Mouse (Mus musculus): ENCODE data around the gene Gm9844. TPM values are rescaled to one million over a fixed set of nuclear protein-coding genes. Genes with fewer than 3 reads are reported as not detected.

The Gm9844 gene
- total RNA-seq, 1 experiment from 2014 or later, result 1.4 TPM

DNA sequence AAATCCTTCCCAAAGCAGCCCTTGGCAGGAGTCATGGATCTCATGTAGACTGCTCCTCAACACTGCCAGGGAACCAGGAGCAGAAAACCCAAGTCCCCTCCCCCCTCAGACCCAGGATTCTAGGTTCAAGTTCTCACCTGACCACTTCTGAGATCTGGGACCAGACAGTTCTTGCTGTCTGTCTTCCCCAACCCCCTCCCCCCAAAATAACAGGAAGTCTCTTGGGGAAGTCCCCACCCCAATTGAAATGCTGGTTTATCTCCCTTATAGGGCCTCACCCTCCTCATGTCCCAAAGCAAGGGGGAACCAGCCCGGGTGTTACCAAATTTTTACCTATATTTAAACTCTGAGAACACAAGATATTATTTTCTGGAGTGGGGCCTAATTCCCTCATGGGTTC is 39.8 kb downstream of the Gm9844 start:
- no peak for DNase-seq

DNA sequence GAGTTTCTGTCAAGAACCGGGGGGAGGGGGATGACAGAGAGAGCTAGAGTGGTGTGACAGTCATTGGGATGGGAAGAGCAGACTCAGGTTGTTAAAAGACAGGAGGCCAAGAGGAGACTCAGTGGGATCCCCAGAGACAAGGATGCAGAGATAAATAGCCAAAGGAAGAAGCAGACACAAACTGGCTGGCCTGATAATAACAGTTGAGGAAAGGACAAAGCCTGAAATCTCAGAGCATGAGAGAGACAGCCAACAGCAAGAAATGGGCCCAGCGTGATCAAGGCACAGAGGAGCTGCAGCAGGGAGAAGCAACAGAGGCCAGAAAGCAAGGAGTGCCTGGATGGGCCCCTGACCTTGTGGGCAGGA is 40.2 kb downstream of the Gm9844 start:
- no peak for DNase-seq

DNA sequence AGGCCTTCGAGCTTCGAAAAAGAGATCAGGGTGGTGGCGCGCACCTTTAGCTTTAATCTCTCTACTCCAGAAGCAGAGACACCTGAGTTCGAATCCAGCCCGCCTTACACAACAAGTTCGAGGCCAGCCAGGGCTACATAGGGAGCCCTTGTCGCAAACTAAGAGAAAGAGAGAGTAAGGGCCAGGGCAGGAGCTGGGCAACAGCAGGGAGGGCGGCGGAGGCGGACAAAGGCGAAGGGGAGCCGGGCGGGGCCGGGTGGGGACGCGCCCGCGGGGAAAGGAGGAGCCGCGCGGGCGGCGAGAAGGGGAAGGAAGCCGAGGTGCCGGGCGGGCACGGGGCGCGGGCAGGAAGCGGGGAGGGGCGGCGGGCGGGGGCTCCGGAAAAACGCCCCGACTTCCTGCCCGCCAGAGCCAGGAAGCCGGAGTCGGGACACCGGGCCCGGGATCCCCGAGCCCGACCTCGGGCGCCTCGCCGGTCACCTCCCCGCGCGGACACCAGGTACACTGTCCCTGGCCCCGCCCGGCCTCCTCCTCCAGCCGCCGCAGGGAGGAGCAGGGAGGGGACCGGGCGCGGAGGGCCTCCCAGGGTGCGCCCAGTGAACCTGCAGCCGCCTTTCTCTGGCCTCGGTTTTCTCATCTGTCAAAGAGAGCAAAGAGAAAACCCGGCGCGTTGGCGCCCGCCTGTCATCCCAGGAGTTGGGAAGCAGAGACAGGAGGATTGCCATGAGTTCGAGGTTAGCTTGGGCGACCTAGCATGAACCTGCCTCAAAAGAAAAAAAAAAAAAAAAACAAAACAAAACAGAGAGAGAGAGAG is 40.8 kb downstream of the Gm9844 start, which contains the start of gene Arhgef1:
Gene Arhgef1, plus strand, starts transcription at position 283 of the 814 bp plus-strand sequence.
- DNase-seq, result peak; percentile 84

DNA sequence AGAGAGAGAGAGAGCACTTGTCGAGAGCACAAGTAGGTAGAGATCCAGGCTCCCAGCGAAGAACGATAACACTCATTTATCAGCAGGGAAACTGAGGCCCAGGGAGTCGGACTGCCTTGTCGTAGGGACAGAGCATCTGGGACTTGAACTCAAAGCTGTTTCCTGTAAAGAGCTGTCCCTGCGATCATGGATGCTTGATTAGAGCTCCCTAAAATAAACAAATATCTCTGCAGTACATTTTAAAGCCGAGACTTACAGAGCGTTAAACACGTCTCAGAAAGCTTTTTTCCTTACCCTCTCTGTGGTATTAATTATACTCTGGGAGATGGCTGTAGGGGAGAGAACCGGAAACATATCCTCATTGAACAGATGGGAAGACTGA is 41.4 kb downstream of the Gm9844 start:
- DNase-seq, result no peak

DNA sequence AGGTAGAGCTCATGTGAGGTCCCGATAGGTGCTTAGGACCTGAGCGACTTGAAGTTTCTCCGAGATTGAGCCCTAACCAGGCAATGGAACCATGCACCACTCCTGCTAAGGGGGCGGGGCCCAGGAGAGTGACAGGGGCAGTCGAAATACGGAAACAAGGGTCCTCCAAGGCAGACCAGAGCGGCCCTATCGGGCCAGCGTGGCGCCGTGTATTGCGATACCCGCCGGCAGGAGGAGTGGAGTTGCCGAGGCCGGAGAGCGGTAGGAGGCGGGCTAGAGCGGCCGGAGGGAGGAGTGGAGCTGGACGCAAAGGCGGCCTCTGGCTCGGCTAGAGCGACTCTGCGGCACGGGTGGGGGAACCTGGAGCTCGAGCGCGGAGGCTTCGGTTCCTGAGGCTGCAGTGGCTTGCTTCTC is 42.1 kb downstream of the Gm9844 start:
- DNase-seq, result peak; percentile 99

DNA sequence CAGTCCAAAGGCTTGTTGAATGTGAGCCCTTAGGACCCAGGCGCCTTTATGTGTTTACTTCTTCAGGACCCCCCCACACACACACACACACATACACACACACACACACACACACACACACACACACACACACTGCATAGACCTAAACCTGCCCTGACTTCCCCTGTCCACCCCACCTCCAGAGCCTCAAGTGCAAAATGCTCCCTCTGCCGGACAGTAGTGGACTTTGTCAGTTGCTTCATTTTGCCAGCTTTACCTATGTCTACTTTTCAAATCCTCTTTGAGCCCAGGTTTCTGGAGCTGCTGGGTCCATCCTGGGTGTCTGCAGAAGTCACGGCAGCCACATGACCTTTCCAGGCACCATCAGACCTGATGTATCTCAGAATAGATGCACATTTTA is 42.9 kb downstream of the Gm9844 start:
- DNase-seq, result peak; percentile 84

DNA sequence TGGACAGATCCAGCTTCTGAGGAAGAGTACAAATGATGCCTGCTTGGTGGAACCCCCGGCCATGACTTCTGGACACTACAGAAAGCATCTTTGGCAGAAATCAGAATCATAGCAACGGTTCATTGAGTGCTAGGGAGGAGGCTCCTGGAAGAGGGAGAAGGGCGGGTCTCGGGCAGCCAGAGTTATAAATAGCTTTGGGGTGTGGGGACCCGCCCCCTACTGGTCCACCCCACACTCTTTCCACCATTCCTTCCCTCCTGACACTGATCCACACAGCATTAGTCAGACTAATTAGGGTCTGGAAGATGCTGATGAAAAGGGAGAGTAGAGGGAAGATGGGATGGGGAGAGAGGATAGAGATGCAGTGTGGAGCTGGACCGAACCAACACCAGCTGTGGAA is 44.5 kb downstream of the Gm9844 start:
- no peak for DNase-seq

DNA sequence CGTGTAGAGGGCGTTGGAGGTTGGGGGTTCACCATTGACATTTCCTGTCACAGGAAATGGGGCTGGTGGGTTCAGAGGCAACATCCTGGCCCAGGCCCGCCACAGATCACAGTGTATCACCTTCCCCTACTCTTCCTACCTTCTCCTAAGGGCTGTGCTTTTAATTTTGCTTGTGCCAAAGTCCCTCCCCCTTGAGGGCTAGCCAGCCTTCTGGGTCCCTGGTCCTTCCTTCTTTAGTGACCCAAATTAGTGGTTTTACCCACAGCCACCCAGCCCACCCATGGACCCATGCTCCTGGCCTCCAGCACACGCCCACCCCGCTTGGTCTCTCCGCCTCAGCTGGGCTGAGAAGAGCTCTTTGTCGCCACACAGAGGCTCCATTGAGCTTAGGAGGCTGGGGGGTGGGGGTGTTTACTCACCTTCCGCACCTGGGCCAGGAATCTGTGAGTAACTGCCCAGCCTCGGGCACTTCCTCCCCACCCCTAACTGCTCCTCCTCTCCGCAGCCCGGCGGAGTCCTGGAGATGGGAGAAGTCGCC is 45.3 kb downstream of the Gm9844 start:
- peak; percentile 37 for DNase-seq

Other genes with a start within 250 kb of the Gm9844 start
- gene Lypd3, start 225.7 kb upstream of the Gm9844 start, total RNA-seq (2021), result 0.38 and 0.59 TPM in 2 replicates
- not detected in 2 replicates for gene Tex101, start 185.5 kb upstream of the Gm9844 start, total RNA-seq (2021)
- not detected in 2 replicates for gene BC049730, start 153.0 kb upstream of the Gm9844 start, total RNA-seq (2021)
- not detected in 2 replicates for gene Gm4763, start 135.3 kb upstream of the Gm9844 start, total RNA-seq (2021)
- 0.49 and 0.63 TPM in 2 replicates for gene Cd177, start 101.9 kb upstream of the Gm9844 start, total RNA-seq (2021)
- gene Ceacam10, start 85.0 kb upstream of the Gm9844 start, total RNA-seq (2021), result 0.93 TPM in 1 of 2 replicates, not detected in the other
- gene Lypd4, start 7.7 kb downstream of the Gm9844 start, total RNA-seq (2021), result not detected in 2 replicates
- not detected in 2 replicates for gene Dmrtc2, start 7.8 kb downstream of the Gm9844 start, total RNA-seq (2021)
- gene Rps19, start 22.2 kb downstream of the Gm9844 start, total RNA-seq (2021), result 750 and 933 TPM in 2 replicates
- gene Cd79a, start 35.2 kb downstream of the Gm9844 start, total RNA-seq (2021), result 6.0 and 35.0 TPM in 2 replicates
- 94.9 and 164 TPM in 2 replicates for gene Arhgef1, start 40.7 kb downstream of the Gm9844 start, total RNA-seq (2021)
- not detected in 2 replicates for gene Gm4881, start 82.3 kb downstream of the Gm9844 start, total RNA-seq (2021)
- 212 and 238 TPM in 2 replicates for gene Rabac1, start 110.5 kb downstream of the Gm9844 start, total RNA-seq (2021)
- 35.6 and 39.8 TPM in 2 replicates for gene Atp1a3, start 143.7 kb downstream of the Gm9844 start, total RNA-seq (2021)
- 18.6 and 21.3 TPM in 2 replicates for gene Grik5, start 210.1 kb downstream of the Gm9844 start, total RNA-seq (2021)
- 18.8 and 19.2 TPM in 2 replicates for gene Zfp574, start 210.4 kb downstream of the Gm9844 start, total RNA-seq (2021)